Mouse (Mus musculus) MEL-GATA-1-ER (cell line): ENCODE results near the gene Olfr508.
"Not testable (repeated sequence)": the region's sequence is repeated elsewhere in the genome, so short reads cannot be mapped to it uniquely, and the experiment has no call there.

ENCODE experiments used
- DNase-seq: peaks from one replicate; pipeline ENCODE4 v3.0.0-alpha.2; 2012; ENCODE audit warnings: low read depth; ENCODE audit errors: extremely low read depth

The Olfr508 gene

DNA sequence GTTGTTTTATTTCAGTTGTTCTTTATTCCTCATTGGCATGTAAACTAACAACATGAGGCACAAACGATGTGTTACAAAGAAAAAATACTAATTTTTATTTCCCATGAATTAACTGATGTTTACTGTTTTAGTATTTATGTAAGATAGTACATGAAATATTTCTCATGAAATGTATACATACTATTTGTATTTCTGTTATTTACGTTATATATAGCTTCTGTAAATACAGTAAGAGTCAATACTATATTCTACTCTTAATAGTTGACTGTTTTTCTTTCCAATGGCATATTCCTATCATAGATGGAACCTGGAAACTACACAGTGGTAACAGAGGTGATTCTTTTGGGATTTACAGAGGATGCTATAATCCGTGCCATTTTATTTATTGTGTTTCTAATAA is at the start of gene Olfr508:
Gene Olfr508, plus strand, starts transcription at position 301 of the 400 bp plus-strand sequence.
- DNase-seq: no peak

DNA sequence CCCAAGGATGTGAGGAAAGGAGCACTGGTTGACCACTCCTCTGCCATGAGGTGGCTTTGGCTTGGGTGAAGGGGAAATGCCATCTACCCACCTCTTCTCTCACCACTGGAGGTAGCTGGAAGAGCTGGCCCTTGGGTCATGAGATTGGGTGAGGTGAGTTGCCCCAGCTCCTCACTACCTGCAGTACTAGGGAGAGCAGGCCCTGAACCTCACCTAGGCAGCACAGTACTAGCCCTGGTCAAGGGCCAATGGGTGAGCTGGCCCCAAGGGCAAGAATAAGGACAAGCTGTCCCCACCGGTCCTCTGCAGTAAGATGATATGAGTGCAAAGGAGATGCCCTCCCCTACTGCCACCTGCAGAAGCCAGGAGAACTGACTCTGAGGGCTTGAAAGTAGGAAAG is 40.0 kb upstream of the Olfr508 start:
- DNase-seq: no peak

DNA sequence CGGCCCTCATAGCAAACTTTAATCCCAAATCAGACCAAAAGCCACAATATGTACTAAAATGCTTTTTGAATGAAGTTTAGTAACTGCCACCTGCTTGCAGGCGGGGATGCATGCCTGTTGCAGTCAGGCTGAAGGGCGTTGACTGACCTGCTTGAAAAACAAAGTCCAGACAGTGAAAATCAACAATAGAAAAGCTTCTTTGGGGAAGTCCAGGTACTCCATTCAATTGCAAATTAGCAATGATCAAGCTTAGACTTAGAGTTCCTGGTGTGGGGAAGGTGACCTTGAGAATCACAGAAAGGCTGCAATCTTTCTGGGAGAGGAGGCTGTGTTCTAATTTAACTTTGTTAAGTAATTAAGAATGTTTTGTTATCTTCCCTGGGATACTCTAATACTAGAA is 27.9 kb upstream of the Olfr508 start:
- not testable (repeated sequence) for DNase-seq

DNA sequence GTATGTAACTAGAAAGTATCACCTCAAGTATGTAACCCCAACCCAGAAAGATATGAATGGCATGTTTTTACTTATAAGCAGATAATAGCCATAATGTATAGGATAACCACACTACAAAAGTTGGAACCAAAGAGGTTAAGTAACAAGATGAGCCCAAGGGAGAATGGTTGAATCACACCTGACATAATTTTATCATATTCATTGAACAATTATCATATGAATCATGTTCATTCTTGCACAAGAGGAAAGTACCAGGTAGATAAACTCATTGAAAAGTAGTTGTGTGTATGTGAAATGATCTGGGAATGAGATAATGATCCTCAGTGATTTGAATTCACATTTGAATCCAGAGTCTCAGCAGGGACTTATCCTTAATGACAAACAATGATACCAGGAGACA is 19.3 kb upstream of the Olfr508 start, which contains the start of gene Olfr506:
Gene Olfr506, plus strand, starts transcription at position 301 of the 400 bp plus-strand sequence.
- no peak for DNase-seq

DNA sequence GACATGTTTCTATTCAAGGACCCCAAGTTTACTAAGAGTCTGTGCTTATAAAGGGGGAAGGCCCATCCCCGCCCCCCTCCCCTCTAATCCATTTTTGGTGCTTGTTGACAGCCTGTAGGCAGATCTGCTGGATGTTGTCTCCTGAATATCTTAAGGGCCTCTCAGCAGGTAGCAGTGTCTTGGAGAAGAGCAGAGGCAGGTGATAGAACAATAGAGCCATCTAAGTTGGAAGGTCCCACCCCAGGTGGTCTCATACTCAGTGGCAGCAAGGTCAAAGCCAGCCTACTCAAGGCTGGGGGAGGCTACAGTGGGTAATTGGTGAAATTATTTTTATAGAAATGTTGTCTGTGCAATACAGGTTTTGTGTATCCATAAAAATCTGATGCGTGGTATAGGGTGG is 15.7 kb upstream of the Olfr508 start:
- DNase-seq: no peak

DNA sequence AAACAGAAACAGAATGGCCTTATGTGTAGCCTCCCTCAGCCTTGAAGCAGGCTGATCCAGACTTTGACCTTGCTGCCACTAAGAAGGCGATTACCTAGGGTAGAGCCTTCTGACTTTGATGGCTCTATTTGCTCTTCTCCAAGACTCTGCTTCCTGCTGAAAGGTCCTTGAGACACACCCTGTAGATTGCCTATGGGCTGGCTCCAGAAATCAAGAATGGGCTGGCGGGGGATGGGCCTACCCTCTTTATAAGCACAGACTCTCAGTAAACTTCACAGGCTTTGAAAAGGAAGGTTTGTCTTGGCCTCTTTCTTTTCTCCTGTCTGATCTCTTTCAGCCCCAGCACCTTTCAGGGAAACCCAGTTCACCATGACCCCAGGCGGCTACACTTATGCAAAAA is 13.0 kb upstream of the Olfr508 start:
- DNase-seq: not testable (repeated sequence)

DNA sequence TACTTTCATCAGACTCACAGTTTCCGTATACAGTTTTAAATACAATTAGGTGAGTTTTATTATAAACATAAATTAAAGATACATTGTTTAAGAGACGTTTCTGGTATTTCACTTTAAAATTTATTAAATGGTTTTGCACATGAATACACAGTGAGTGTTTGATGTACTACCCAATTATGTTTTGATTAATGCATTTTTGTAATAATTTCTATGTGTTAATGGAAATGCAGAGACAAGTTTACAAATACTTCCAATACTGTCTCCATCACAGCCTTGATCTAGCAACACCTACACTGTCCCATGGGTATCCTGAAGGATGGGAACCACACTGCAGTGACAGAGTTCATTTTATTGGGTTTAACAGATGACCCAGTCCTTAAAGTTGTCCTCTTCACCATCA is 8.3 kb upstream of the Olfr508 start, which contains the start of gene Olfr507:
Gene Olfr507, plus strand, starts transcription at position 301 of the 400 bp plus-strand sequence.
- no peak for DNase-seq

DNA sequence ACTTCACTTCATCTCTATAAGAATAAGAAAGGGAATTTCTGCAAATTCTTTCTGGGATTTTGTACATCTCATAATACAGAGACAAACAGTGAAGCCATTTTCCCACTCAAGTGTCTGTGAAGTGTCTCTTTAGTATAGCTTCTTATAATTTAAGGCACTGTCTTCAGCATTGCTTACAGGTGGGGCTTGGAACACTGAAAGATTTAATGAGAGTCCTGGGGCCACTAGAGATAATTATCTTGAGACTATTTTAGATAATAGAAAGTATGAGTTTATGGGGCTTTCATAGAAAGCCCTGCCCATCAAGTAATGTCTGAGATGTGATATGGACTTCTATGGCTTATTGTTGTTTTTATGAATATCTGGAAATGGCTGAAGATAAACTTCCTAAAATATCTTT is 22.0 kb downstream of the Olfr508 start, which contains the start of gene Olfr509:
Gene Olfr509, minus strand, starts transcription at position 101 of the 400 bp plus-strand sequence.
- no peak for DNase-seq

DNA sequence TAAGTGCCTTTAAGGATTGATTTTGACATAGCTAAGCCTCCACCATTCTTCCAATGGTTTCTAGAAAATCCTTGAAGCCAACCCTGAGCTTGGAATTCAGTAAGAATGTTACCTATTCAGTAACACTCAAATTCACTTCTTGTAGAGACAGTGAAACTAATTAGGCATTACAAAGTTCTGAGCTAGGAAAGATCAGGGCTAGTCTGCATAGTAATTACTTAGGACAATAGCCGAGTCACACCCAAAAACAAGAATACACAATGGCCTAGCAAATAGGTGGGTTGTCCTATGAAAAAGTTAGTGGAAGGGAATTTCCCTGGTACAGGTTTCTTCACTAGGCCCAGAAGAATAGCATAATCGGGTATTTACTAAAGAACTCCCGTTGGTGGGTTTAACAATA is 32.6 kb downstream of the Olfr508 start:
- no peak for DNase-seq

DNA sequence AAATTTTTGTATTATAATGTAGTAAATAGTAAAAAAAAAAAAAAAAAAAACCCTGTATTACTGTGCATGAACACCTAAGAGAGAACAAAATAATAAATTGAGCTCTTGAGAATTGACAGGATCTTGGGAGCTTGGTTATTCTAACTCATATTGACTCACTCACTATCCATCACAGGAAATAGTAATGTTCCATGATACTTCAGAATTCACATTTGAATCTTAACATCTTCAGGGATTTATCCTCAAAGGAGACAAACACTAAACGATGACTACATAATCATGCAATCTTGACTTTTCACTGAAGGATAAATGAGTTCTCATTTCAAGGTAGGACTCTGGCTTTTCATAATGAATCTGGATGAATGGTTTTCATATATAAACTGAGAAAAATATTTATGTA is 36.3 kb downstream of the Olfr508 start, which contains the start of gene Olfr510:
Gene Olfr510, plus strand, starts transcription at position 301 of the 400 bp plus-strand sequence.
- no peak for DNase-seq

DNA sequence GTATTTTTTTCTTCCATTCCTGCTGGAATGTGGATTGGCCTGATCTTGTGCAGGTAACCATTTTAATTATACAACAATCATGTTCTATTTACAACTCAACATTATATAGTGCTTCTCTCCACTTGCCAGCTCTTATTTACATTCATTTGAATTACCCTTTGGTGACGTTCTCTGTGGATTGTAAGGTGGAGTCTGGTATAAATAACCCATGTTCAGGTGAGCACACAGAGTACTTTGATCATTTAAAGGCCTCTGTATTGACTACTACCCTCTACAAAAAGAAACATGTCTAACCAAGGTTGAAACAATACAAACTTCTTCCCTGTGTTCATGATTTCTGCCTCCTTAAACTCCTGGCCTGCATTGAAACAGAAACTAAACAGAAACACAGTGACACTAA is 41.3 kb downstream of the Olfr508 start:
- no peak for DNase-seq

DNA sequence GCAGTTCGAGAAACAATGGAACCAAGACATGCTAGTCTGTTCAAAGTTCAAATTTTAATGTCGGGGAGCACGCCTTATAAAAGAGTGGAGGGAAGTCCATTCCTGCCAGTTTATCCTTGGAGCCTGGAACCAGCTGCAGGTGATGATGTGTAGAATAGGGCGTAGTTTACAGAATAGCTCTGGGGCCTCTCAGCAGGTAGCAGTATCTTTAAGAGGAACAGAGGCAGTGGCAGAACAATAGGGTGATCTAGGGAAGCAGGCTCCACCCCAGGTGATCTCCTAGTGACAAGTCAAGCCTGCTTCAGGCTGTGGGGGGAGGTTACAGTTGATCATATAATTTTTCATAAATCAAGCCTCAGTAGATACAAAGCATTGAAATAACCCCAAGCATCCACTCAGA is 49.1 kb downstream of the Olfr508 start:
- no peak for DNase-seq
